Mouse (Mus musculus) ovary, adult 18-20 months (tissue): ENCODE results near the gene Tor4a.

Experiments
- DNase-seq: peaks from one replicate; pipeline ENCODE4 v3.0.0; 2022; ENCODE audit warnings: low spot score, mixed read lengths

The Tor4a gene

GRCm38 (mm10) chr2:25196172-25196954 is at the start of gene Tor4a:
Gene Tor4a, minus strand, starts transcription at chr2:25196886.
- peak; percentile 82 for DNase-seq

- DNase-seq = no peak
Observed at GRCm38 (mm10) chr2:25244144-25244543, 47.5 kb upstream of the Tor4a start.

- no peak for DNase-seq
Observed at GRCm38 (mm10) chr2:25243342-25243741, 46.7 kb upstream of the Tor4a start.

GRCm38 (mm10) chr2:25242101-25242506 is 45.4 kb upstream of the Tor4a start, which contains the start of the genes Rnf208 and Cysrt1:
Gene Rnf208, plus strand, starts transcription at chr2:25242255.
Gene Cysrt1, minus strand, starts transcription at chr2:25242452.
- no peak for DNase-seq

GRCm38 (mm10) chr2:25241438-25241775 is 44.7 kb upstream of the Tor4a start:
- no peak for DNase-seq

GRCm38 (mm10) chr2:25240723-25241437 is 44.2 kb upstream of the Tor4a start:
- DNase-seq = peak; percentile 68

- no peak for DNase-seq
Observed at GRCm38 (mm10) chr2:25240310-25240709, 43.6 kb upstream of the Tor4a start.

- no peak for DNase-seq
Observed at GRCm38 (mm10) chr2:25239766-25240165, 43.1 kb upstream of the Tor4a start.

GRCm38 (mm10) chr2:25238106-25238505 is 41.4 kb upstream of the Tor4a start:
- DNase-seq = no peak

GRCm38 (mm10) chr2:25237522-25237921 is 40.8 kb upstream of the Tor4a start:
- no peak for DNase-seq

GRCm38 (mm10) chr2:25236614-25237013 is 39.9 kb upstream of the Tor4a start, which contains the start of gene Rnf224:
Gene Rnf224, minus strand, starts transcription at chr2:25236787.
- DNase-seq = no peak

GRCm38 (mm10) chr2:25234551-25235220 is 38.0 kb upstream of the Tor4a start:
- DNase-seq = no peak

GRCm38 (mm10) chr2:25234050-25234449 is 37.4 kb upstream of the Tor4a start, which contains the start of gene Slc34a3:
Gene Slc34a3, minus strand, starts transcription at chr2:25234364.
- no peak for DNase-seq

- DNase-seq = no peak
Observed at GRCm38 (mm10) chr2:25233421-25233820, 36.7 kb upstream of the Tor4a start.

- no peak for DNase-seq
Observed at GRCm38 (mm10) chr2:25231038-25231437, 34.4 kb upstream of the Tor4a start.

- no peak for DNase-seq
Observed at GRCm38 (mm10) chr2:25230581-25230980, 33.9 kb upstream of the Tor4a start.

- DNase-seq = no peak
Observed at GRCm38 (mm10) chr2:25229582-25229981, 32.9 kb upstream of the Tor4a start.

GRCm38 (mm10) chr2:25228995-25229530 is 32.4 kb upstream of the Tor4a start:
- DNase-seq = no peak

GRCm38 (mm10) chr2:25228431-25228889 is 31.8 kb upstream of the Tor4a start:
- DNase-seq = peak; percentile 77

GRCm38 (mm10) chr2:25227406-25227805 is 30.7 kb upstream of the Tor4a start:
- DNase-seq = no peak

GRCm38 (mm10) chr2:25226864-25227263 is 30.2 kb upstream of the Tor4a start:
- no peak for DNase-seq

- DNase-seq = no peak
Observed at GRCm38 (mm10) chr2:25225811-25226379, 29.2 kb upstream of the Tor4a start.
